Mouse (Mus musculus): Measurements from ENCODE around the gene Hepacam2.
"Not testable (repeated sequence)": the region's sequence is repeated elsewhere in the genome, so short reads cannot be mapped to it uniquely, and the experiment has no call there.

Hepacam2 gene

GRCm38 (mm10) chr6:3463594-3463993 is 34.5 kb downstream of the Hepacam2 start:
- no peak for DNase-seq (ENCODE audit: low spot score)

DNA sequence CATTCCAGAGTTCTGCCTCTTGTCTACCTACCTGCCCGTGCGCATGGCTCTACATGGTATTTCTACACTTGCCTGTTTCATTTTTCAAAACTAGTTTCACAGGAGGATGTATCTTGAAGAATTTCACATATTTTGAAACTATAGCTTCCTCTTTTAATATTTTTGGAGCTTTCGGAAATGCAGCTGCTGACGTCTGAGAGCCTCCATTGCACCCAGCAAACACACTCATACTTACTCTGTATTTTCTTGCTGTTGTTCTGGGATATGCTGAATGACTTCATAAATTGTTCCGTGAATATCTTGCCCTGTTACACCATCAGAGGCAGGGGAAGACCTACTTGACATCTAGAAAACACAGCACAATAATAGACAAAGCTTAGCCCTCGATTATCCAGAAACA is 35.1 kb downstream of the Hepacam2 start:
- DNase-seq (ENCODE audit: low spot score) = no peak

- no peak for DNase-seq (ENCODE audit: low spot score)
Measured at GRCm38 (mm10) chr6:3455944-3456536, 42.1 kb downstream of the Hepacam2 start.

GRCm38 (mm10) chr6:3454421-3454820 is 43.7 kb downstream of the Hepacam2 start:
- DNase-seq (ENCODE audit: low spot score) = no peak

DNA sequence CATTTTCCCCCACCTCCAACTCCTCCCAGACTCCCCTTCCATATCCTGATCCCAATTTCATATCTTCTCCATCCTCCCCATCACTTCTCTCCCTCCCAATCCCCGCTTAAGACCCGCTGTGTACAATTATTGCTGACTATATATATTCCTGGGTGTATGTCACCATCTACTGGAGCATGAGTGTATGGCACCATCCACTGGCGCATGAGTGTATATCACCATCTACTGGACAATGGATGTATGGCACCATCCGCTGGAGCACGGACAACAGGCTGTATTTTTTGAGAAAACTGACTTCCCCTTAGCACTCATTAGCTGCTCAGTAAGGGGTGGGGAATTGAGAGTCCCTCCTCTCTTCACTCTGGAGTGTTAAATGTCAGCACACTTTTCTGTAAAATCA is 50.7 kb downstream of the Hepacam2 start:
- peak; percentile 12 for DNase-seq (ENCODE audit: low spot score)

GRCm38 (mm10) chr6:3443905-3444304 is 54.2 kb downstream of the Hepacam2 start:
- no peak for DNase-seq (ENCODE audit: low spot score)

DNA sequence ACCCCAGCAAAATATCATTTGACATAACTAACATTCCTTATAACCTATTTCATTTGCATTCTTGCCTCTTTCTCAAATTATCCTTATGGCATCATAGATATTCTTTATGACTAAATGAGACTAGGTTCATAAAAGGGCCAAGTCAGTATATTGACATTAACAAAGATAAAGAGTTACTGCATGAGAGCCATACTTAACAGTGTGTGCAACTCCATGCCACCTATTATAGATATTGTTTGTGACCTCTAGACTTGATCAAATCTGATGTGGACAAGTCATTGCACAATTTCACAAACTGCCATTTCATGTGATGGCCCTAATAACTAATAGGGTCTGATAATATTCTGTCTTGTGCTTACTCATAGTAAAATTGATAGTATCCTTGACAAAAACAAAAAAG is 62.0 kb downstream of the Hepacam2 start:
- no peak for DNase-seq (ENCODE audit: low spot score)

GRCm38 (mm10) chr6:3430976-3431375 is 67.1 kb downstream of the Hepacam2 start:
- DNase-seq (ENCODE audit: low spot score) = not testable (repeated sequence)

GRCm38 (mm10) chr6:3427047-3427446 is 71.1 kb downstream of the Hepacam2 start:
- DNase-seq (ENCODE audit: low spot score) = no peak

DNA sequence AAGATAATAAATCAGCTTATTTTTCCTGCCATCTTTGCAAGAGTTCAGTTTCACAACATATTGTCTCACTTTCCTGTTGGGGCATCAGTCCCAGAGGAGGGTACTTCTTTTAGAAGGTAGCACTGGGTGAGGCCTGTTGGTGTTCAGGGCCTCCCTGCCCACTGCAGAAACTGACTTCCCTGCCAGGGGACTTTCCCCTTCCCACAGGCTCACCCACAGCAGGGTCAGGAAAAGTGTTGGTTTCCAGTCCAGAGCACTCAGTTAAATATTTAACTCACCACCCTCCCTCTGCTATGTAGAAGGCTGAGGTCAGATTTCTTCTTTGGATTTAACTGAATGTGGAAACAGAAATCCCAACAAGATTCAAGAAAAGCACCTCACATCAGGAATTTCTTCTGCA is 72.8 kb downstream of the Hepacam2 start:
- DNase-seq (ENCODE audit: low spot score) = not testable (repeated sequence)

DNA sequence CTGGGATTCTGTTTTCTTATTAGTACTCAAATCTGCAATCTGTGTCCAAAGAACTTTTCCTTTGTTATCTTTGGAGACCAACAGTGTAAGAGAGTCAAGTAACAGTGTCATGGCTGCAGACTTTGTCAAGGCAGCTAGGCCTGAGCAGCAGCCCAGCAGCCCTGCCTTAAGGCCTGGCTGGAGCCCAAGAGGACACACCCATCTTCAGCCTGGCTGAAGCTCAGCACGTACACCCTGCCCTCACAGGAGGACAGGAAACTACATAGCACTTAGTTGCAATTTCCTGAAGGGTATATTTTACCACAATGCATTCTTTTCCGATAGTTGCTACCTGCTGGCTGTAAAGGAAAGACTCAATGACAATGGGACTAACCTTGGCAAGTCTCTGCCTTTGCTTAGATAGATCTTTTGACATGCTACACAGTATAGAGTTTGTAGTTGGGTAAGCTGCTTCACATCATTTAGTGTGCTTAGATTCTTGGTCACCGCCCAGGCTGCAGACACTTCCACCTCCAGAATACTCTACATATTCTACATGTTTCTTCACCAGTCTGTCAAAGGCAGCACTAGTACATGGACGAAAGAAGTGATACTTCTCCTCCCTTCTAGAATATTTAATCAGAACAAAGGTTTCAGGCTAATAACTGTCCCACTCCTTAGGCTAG is 73.4 kb downstream of the Hepacam2 start:
- peak; percentile 6 for DNase-seq (ENCODE audit: low spot score)

All from ovary, adult 18-20 months (tissue).